Mouse (Mus musculus) heart, postnatal 10 days (tissue): ENCODE data around the gene Phb2. TPM values are rescaled to one million over a fixed set of nuclear protein-coding genes. Genes with fewer than 3 reads are reported as not detected.

Source experiments
- microRNA-seq, 2 experiments: library from miRNA; unstranded; fragments of <30 nt; microRNA quantifications; one replicate each; pipeline ENCODE4 v1.2.0; 2022
- total RNA-seq, 2 experiments: library from RNA; stranded (reverse); gene quantifications; 2 replicates each; pipeline ENCODE4 v1.2.3; 2021

The Phb2 gene
- total RNA-seq, 2 experiments from 2014 or later: 394 to 399 TPM

Small RNA genes within 50 kb of the gene (microRNA-seq; reads per million reads assigned to microRNA genes)
- 37.2 to 38.6 reads per million in 2 experiments for gene Mir141
- gene Mir200c: 661 to 844 reads per million in 2 experiments

Other genes with a start within 250 kb of the Phb2 start
- 10 to 100 TPM in 1 of 2 experiments, 1 to 10 TPM in 1; 2.0 to 11.3 TPM for gene Clstn3, start 247.5 kb upstream of the Phb2 start, total RNA-seq
- 1 to 10 TPM in 1 of 2 experiments, under 1 TPM in 1; 0.84 to 1.1 TPM for gene C1rl, start 219.2 kb upstream of the Phb2 start, total RNA-seq
- 1 to 10 TPM; 6.9 to 8.8 TPM for gene C1ra, start 199.9 kb upstream of the Phb2 start, total RNA-seq
- gene C1s1, start 170.0 kb upstream of the Phb2 start, total RNA-seq: 10 to 100 TPM; 20.1 to 23.3 TPM
- under 1 TPM; 0.74 to 0.79 TPM for gene C1rb, start 142.0 kb upstream of the Phb2 start, total RNA-seq
- gene C1s2, start 76.3 kb upstream of the Phb2 start, total RNA-seq: under 1 TPM; 0.26 to 0.45 TPM
- 10 to 100 TPM; 56.5 to 68.8 TPM for gene Lpcat3, start 49.3 kb upstream of the Phb2 start, total RNA-seq
- 10 to 100 TPM; 64.2 to 66.4 TPM for gene Emg1, start 158 bp upstream of the Phb2 start, total RNA-seq
- 1 to 10 TPM; 5.0 to 6.0 TPM for gene Ptpn6, start 26.4 kb downstream of the Phb2 start, total RNA-seq
- gene Grcc10, start 29.0 kb downstream of the Phb2 start, total RNA-seq: 100 to 1,000 TPM; 322 to 335 TPM
- under 1 TPM in 1 of 2 experiments, not detected in 1; 0.98 TPM for gene Gm45234, start 43.7 kb downstream of the Phb2 start, total RNA-seq
- gene Atn1, start 44.2 kb downstream of the Phb2 start, total RNA-seq: 10 to 100 TPM; 59.4 to 59.7 TPM
- gene Eno2, start 57.3 kb downstream of the Phb2 start, total RNA-seq: 1 to 10 TPM; 3.4 to 3.7 TPM
- not detected for gene Lrrc23, start 67.4 kb downstream of the Phb2 start, total RNA-seq
- 1 to 10 TPM; 3.1 TPM for gene Spsb2, start 96.3 kb downstream of the Phb2 start, total RNA-seq
- 100 to 1,000 TPM; 870 to 877 TPM for gene Tpi1, start 102.0 kb downstream of the Phb2 start, total RNA-seq
- gene Usp5, start 117.1 kb downstream of the Phb2 start, total RNA-seq: 10 to 100 TPM; 87.5 to 87.9 TPM
- gene Cdca3, start 117.2 kb downstream of the Phb2 start, total RNA-seq: 10 to 100 TPM; 19.1 to 23.2 TPM
- 1 to 10 TPM; 3.9 to 4.4 TPM for gene Gnb3, start 127.9 kb downstream of the Phb2 start, total RNA-seq
- 10 to 100 TPM; 27.1 to 27.3 TPM for gene P3h3, start 145.4 kb downstream of the Phb2 start, total RNA-seq
- gene Gpr162, start 151.6 kb downstream of the Phb2 start, total RNA-seq: 1 to 10 TPM; 3.0 to 4.9 TPM
- gene Cd4, start 175.9 kb downstream of the Phb2 start, total RNA-seq: 1 to 10 TPM; 1.2 to 2.1 TPM
- under 1 TPM; 0.72 to 0.84 TPM for gene Lag3, start 199.4 kb downstream of the Phb2 start, total RNA-seq
- 100 to 1,000 TPM; 516 to 532 TPM for gene Ptms, start 207.8 kb downstream of the Phb2 start, total RNA-seq
- gene Mlf2, start 219.1 kb downstream of the Phb2 start, total RNA-seq: 100 to 1,000 TPM; 231 to 236 TPM